13 mouse cellular contexts compared by ENCODE assay signal in the genomic region with DNA sequence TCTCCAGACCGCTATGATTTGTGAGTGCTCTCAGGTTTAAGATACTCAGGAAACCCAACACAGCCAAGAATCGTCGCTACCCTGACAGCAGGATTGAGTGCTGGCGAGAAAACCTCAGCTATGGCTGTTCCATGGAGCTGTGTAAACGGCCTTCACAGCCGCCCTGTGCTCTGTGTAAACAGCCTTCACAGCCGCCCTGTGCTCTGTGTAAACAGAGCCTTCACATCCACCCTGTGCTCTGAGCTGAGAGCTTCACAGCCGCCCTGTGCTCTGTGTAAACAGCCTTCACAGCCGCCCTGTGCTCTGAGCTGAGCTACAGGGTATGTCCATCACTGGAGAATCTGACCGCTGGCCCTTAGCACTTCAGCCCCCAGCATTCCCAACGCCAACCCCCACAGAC. TPM values are rescaled to one million over a fixed set of nuclear protein-coding genes. Genes with fewer than 3 reads are reported as not detected.
DNase-seq lines count a peak whose midpoint lies in the region; ATAC-seq and TF ChIP-seq lines count a peak whose summit lies in the region.
"Had no signal": no experiment of that assay in that cellular context is flagged by ENCODE, and none has a peak within 500 bp of the region (broad histone marks: within the 10 kb centered on the region; RNA-seq: fewer than 3 reads in every experiment).

No protein-coding gene starts in this region.

- ATAC-seq in hindbrain, embryonic 16.5 days, result peak; percentile 42
- peak; percentile 96 for ATAC-seq in liver, embryonic 16.5 days (ENCODE audit: low read depth)
- no peak for ATAC-seq in megakaryocyte, adult 5-6 weeks (ENCODE audit: poor library complexity, severe bottlenecking)

- no peaks in the 10 kb centered on the region for H3K9me3 ChIP-seq in hindbrain, embryonic 16.5 days (ENCODE audit: control insufficient read depth, low read length)
- no peaks in the 10 kb centered on the region for H3K9me3 ChIP-seq in liver, embryonic 16.5 days (replicated peaks; ENCODE audit: control insufficient read depth, low read length)
- H3K9me3 ChIP-seq: forebrain, embryonic 10.5 days; limb, embryonic 12.5 days had no signal

- H3K9ac ChIP-seq in hindbrain, embryonic 16.5 days (ENCODE audit: low read depth, low read length), result no peak overlapping the region
- no peak overlapping the region for H3K9ac ChIP-seq in liver, embryonic 16.5 days (ENCODE audit: low read depth, low read length)
- H3K9ac ChIP-seq: limb, embryonic 12.5 days had no signal

- peaks cover 40% of the 10 kb centered on the region for H3K36me3 ChIP-seq in hindbrain, embryonic 16.5 days (ENCODE audit: control insufficient read depth, insufficient read depth, low read length)
- peaks cover 7% of the 10 kb centered on the region for H3K36me3 ChIP-seq in liver, embryonic 16.5 days (ENCODE audit: control insufficient read depth, insufficient read depth)

- H3K4me3 ChIP-seq in hindbrain, embryonic 16.5 days (ENCODE audit: low read length), result no peak overlapping the region
- H3K4me3 ChIP-seq in liver, embryonic 16.5 days (ENCODE audit: low read depth, low read length), result no peak overlapping the region
- no peak overlapping the region for H3K4me3 ChIP-seq in gastrocnemius, adult 2 months
- H3K4me3 ChIP-seq: forebrain, embryonic 10.5 days; limb, embryonic 12.5 days; myocyte had no signal

- H3K27ac ChIP-seq in hindbrain, embryonic 16.5 days (ENCODE audit: low read depth, low read length), result no peak overlapping the region
- H3K27ac ChIP-seq in liver, embryonic 16.5 days (ENCODE audit: low read length), result peak overlapping the region; percentile 58
- no peak overlapping the region for H3K27ac ChIP-seq in gastrocnemius, adult 2 months
- H3K27ac ChIP-seq: forebrain, embryonic 10.5 days; limb, embryonic 12.5 days had no signal

- no peaks in the 10 kb centered on the region for H3K4me1 ChIP-seq in hindbrain, embryonic 16.5 days (ENCODE audit: control insufficient read depth, insufficient read depth, low read depth, low read length)
- H3K4me1 ChIP-seq in liver, embryonic 16.5 days (ENCODE audit: control insufficient read depth, low read depth, low read length), result peaks cover 4% of the 10 kb centered on the region; the same call in 1 of the 2 replicates
- H3K4me1 ChIP-seq: forebrain, embryonic 10.5 days; limb, embryonic 12.5 days had no signal

- no peak overlapping the region for H3K4me2 ChIP-seq in hindbrain, embryonic 16.5 days (ENCODE audit: low read length)
- no peak overlapping the region for H3K4me2 ChIP-seq in liver, embryonic 16.5 days (ENCODE audit: low read depth, low read length)
- H3K4me2 ChIP-seq: limb, embryonic 12.5 days had no signal

- 73% methylated on average over 11 of the region's 11 CpGs for WGBS in hindbrain, embryonic 16.5 days
- WGBS in liver, embryonic 16.5 days (ENCODE audit: insufficient replicate concordance), result 62% methylated on average over 11 of the region's 11 CpGs

- TF ChIP-seq CTCF in gastrocnemius, adult 2 months (IDR thresholded peaks at IDR 0.05), result no peak

- no peaks in the 10 kb centered on the region for H3K27me3 ChIP-seq in hindbrain, embryonic 16.5 days (replicated peaks; ENCODE audit: control insufficient read depth, insufficient read depth, low read length)
- H3K27me3 ChIP-seq in liver, embryonic 16.5 days (ENCODE audit: control insufficient read depth, insufficient read depth, low read depth, low read length), result no peaks in the 10 kb centered on the region
- H3K27me3 ChIP-seq: limb, embryonic 12.5 days had no signal

- intact Hi-C loops in gastrocnemius, adult 2 months (cut with DNase I), result no loop called here

- peak; percentile 29 for DNase-seq in ovary, postnatal 36 days (ENCODE audit: low spot score)
- DNase-seq in ovary, postnatal 14 days (ENCODE audit: low spot score), result no peak
- DNase-seq in yolk sac, embryonic 10.5 days (ENCODE audit: low spot score), result peak; percentile 89
- DNase-seq in gastrocnemius, postnatal 4 days (ENCODE audit: low spot score in 2 of 2), result no peak
- no peak for DNase-seq in gastrocnemius, adult 2 months
- DNase-seq: gastrocnemius, postnatal 10 days; right cerebral cortex, adult 18-20 months had no signal

RNA-seq across cellular contexts. Expression of a gene that starts 30.4 kb away (rescaled TPM):
- 8.2 and 9.2 TPM in 2 replicates for polyA plus RNA-seq in hindbrain, embryonic 16.5 days (2015; fragmentation: Nextera tagmentation; extraction: Ambion mirVana)
- polyA plus RNA-seq in liver, embryonic 16.5 days (2015; fragmentation: Nextera tagmentation; extraction: Ambion mirVana), result 3.7 and 4.1 TPM in 2 replicates
- 1 to 10 TPM; 7.8 to 8.1 TPM for total RNA-seq in gastrocnemius, postnatal 4 days (2021)
- 1 to 10 TPM; 4.7 to 5.0 TPM for total RNA-seq in gastrocnemius, adult 2 months (2021)
- total RNA-seq in megakaryocyte, adult 5-6 weeks (2015), result 3.6 and 5.9 TPM in 2 replicates
- total RNA-seq in megakaryocyte, adult 5-6 weeks (2017), result 3.6 and 5.0 TPM in 2 replicates

RNA-seq across cellular contexts. Expression of a gene that starts 41.8 kb away (rescaled TPM):
- polyA plus RNA-seq in hindbrain, embryonic 16.5 days (2015; fragmentation: Nextera tagmentation; extraction: Ambion mirVana), result 0.74 and 0.98 TPM in 2 replicates
- 24.2 and 25.0 TPM in 2 replicates for polyA plus RNA-seq in liver, embryonic 16.5 days (2015; fragmentation: Nextera tagmentation; extraction: Ambion mirVana)
- total RNA-seq in gastrocnemius, postnatal 4 days (2021), result 1 to 10 TPM; 3.0 to 6.6 TPM
- total RNA-seq in gastrocnemius, adult 2 months (2021), result under 1 TPM in 1 of 2 experiments, not detected in 1; 0.84 TPM
- total RNA-seq in megakaryocyte, adult 5-6 weeks (2015), result not detected in 2 replicates
- total RNA-seq in megakaryocyte, adult 5-6 weeks (2017), result not detected in 2 replicates
- polyA plus RNA-seq: limb, embryonic 12.5 days; myocyte had no signal

RNA-seq across cellular contexts. Expression of a gene that starts 46.7 kb away (rescaled TPM):
- polyA plus RNA-seq in hindbrain, embryonic 16.5 days (2015; fragmentation: Nextera tagmentation; extraction: Ambion mirVana), result 4.4 and 4.8 TPM in 2 replicates
- polyA plus RNA-seq in liver, embryonic 16.5 days (2015; fragmentation: Nextera tagmentation; extraction: Ambion mirVana), result 0.40 and 0.51 TPM in 2 replicates
- 1 to 10 TPM in 1 of 2 experiments, under 1 TPM in 1; 0.39 to 1.3 TPM for total RNA-seq in gastrocnemius, postnatal 4 days (2021)
- total RNA-seq in gastrocnemius, adult 2 months (2021), result under 1 TPM; 0.10 to 0.56 TPM
- not detected in 2 replicates for total RNA-seq in megakaryocyte, adult 5-6 weeks (2015)
- not detected in 2 replicates for total RNA-seq in megakaryocyte, adult 5-6 weeks (2017)

RNA-seq across cellular contexts. Expression of a gene that starts 52.6 kb away (rescaled TPM):
- 26.4 and 31.3 TPM in 2 replicates for polyA plus RNA-seq in hindbrain, embryonic 16.5 days (2015; fragmentation: Nextera tagmentation; extraction: Ambion mirVana)
- 29.6 and 39.1 TPM in 2 replicates for polyA plus RNA-seq in liver, embryonic 16.5 days (2015; fragmentation: Nextera tagmentation; extraction: Ambion mirVana)
- total RNA-seq in gastrocnemius, postnatal 4 days (2021), result 1 to 10 TPM; 7.4 to 8.3 TPM
- under 1 TPM; 0.61 to 0.66 TPM for total RNA-seq in gastrocnemius, adult 2 months (2021)
- 117 and 121 TPM in 2 replicates for total RNA-seq in megakaryocyte, adult 5-6 weeks (2015)
- total RNA-seq in megakaryocyte, adult 5-6 weeks (2017), result 68.6 and 70.6 TPM in 2 replicates

Comparison
In these comparisons a context has a peak if more than half of its experiments do, and no peak if none do; other contexts are left out.
1. DNase-seq: peak in ovary, postnatal 36 days (single experiment) and yolk sac, embryonic 10.5 days (single experiment); none in ovary, postnatal 14 days (single experiment), gastrocnemius, postnatal 4 days (0 of 2) and gastrocnemius, adult 2 months (single experiment).